Mouse (Mus musculus): ENCODE results near the gene Lgi4. TPM values are rescaled to one million over a fixed set of nuclear protein-coding genes. Genes with fewer than 3 reads are reported as not detected.

Lgi4 gene
- total and polyA plus RNA-seq, 2 experiments = 0.09 to 0.18 TPM

DNA sequence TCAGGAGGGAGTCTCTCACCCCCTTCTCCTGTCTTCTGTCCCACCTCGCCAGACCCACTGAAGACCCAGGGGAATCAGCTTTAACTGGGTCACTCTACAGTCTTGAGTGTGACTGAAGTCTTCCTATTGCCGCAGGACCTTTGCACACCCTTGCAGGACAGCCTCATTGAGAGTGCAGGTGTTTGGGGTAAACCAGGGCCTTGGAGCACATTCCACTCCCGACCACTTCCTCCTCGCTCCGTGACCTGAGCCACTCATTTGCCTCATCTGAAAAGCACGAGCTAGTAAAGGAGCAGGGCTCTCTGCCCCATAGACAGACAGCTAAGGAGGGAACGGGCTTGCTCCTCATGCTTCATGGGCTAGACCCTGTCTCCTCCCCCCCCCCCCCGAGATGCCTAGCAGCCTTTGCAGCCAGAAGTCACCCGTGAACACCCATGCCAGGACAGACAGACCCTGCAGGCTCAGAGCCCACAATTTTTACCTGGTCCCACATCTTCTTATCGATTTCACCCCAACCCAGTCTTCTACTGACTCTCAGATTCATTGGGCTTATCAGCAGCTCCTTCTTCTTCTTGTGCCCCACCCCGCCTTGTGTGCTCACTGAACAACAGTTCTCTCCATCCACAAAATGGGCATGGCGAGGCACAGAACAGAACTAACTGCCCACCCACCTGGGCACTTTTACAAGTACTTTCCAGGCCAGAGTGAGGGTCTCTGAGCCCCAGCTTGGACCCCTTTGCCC, 18.7 kb upstream of the Lgi4 start:
- TF ChIP-seq POLR2A (IDR thresholded peaks at IDR 0.05; ENCODE audit: extremely low read depth, insufficient read depth, low read length) (no peak), CTCF (IDR thresholded peaks at IDR 0.05; ENCODE audit: low read depth, low read length) (no peak)
- Histone ChIP-seq H3K79me2 (ENCODE audit: control insufficient read depth, insufficient read depth, low read length) (no peaks in the 10 kb centered on the region), H3K27me3 (ENCODE audit: control insufficient read depth, insufficient read depth, low read length) (no peaks in the 10 kb centered on the region), H3K36me3 (ENCODE audit: control insufficient read depth, insufficient read depth, low read length) (no peaks in the 10 kb centered on the region), H3K4me3 (ENCODE audit: insufficient read depth, low read depth, low read length) (no peak overlapping the region), H3K27ac (replicated peaks; ENCODE audit: insufficient read depth, low read depth, low read length) (no peak overlapping the region), H3K4me1 (ENCODE audit: control insufficient read depth, insufficient read depth, low read length) (no peaks in the 10 kb centered on the region), H3K9ac (ENCODE audit: low read depth, low read length) (peak overlapping the region; percentile 10; the same call in 1 of the 2 replicates)
- DNase-seq (ENCODE audit: extremely low read depth, low read depth, low spot score) = no peak
- WGBS = 86% methylated on average over 12 of the region's 12 CpGs

DNA sequence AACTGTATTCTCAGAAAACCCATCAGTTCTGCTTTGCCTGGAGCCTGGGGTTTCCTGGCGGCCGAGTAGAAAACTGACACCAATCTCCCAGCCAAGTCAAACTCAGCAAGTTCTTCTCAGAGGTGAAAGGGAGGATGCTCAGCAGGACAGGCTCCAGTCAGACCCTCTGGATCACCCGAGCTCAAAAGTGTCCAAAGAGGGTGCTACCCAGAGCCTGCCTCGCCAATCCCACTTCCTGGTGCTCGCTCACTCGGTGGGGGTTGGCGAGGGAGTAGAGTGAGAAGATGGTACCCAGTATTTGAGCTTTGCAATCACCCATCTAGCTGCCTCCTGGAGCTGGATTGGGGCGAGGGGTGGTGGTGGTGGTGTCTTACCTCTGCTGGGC, 18.1 kb upstream of the Lgi4 start:
- 58% methylated on average over 8 of the region's 8 CpGs for WGBS
- H3K27ac ChIP-seq (replicated peaks; ENCODE audit: insufficient read depth, low read depth, low read length) = no peak overlapping the region
- H3K27me3 ChIP-seq (ENCODE audit: control insufficient read depth, insufficient read depth, low read length) = no peaks in the 10 kb centered on the region
- H3K4me3 ChIP-seq (ENCODE audit: insufficient read depth, low read depth, low read length) = no peak overlapping the region
- H3K4me1 ChIP-seq (ENCODE audit: control insufficient read depth, insufficient read depth, low read length) = no peaks in the 10 kb centered on the region
- no peaks in the 10 kb centered on the region for H3K79me2 ChIP-seq (ENCODE audit: control insufficient read depth, insufficient read depth, low read length)
- H3K9ac ChIP-seq (ENCODE audit: low read depth, low read length) = no peak overlapping the region
- DNase-seq (ENCODE audit: extremely low read depth, low read depth, low spot score) = no peak
- TF ChIP-seq CTCF (IDR thresholded peaks at IDR 0.05; ENCODE audit: low read depth, low read length) (no peak), POLR2A (IDR thresholded peaks at IDR 0.05; ENCODE audit: extremely low read depth, insufficient read depth, low read length) (no peak)
- no peaks in the 10 kb centered on the region for H3K36me3 ChIP-seq (ENCODE audit: control insufficient read depth, insufficient read depth, low read length)

DNA sequence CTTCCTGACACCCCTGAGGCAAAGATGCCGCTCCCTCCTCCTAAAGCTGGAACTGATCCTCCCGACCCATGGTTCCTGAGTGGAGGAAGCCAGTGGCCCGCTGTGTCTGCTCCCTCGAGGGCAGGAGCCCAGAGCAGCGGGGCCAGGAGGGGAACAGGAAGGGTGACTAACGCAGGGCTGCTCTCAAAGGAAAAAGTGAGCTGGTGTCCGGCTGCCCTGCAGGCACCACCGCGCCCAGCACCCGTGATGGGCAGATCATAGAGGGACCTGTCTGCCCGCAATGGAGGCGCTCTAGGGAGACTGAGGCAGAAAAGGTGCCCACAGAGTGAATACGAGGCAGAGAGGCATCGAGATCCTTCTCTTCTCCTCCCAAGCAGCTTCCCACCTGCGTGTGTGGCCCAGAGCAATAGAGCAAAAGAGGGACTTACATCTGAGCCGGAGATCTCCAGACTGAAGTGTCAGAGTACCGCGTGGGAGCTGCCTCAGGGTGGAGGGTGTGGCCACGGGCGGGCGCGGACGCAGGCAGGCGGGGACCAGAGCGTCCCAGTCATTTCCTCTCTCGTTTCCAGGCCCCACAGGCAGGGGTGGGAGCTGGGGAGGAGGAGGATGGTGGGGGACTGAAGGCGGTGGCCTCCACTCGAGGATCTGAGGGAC, 17.4 kb upstream of the Lgi4 start:
- Histone ChIP-seq H3K4me3 (ENCODE audit: insufficient read depth, low read depth, low read length) (peak overlapping the region; percentile 58), H3K27me3 (ENCODE audit: control insufficient read depth, insufficient read depth, low read length) (no peaks in the 10 kb centered on the region), H3K79me2 (ENCODE audit: control insufficient read depth, insufficient read depth, low read length) (no peaks in the 10 kb centered on the region), H3K9ac (ENCODE audit: low read depth, low read length) (peak overlapping the region; percentile 46), H3K27ac (replicated peaks; ENCODE audit: insufficient read depth, low read depth, low read length) (peak overlapping the region; percentile 17; the same call in 1 of the 2 replicates), H3K4me1 (ENCODE audit: control insufficient read depth, insufficient read depth, low read length) (no peaks in the 10 kb centered on the region), H3K36me3 (ENCODE audit: control insufficient read depth, insufficient read depth, low read length) (no peaks in the 10 kb centered on the region)
- TF ChIP-seq POLR2A (IDR thresholded peaks at IDR 0.05; ENCODE audit: extremely low read depth, insufficient read depth, low read length) (no peak), CTCF (IDR thresholded peaks at IDR 0.05; ENCODE audit: low read depth, low read length) (no peak)
- no peak for DNase-seq (ENCODE audit: extremely low read depth, low read depth, low spot score)
- 13% methylated on average over 28 of the region's 28 CpGs for WGBS

DNA sequence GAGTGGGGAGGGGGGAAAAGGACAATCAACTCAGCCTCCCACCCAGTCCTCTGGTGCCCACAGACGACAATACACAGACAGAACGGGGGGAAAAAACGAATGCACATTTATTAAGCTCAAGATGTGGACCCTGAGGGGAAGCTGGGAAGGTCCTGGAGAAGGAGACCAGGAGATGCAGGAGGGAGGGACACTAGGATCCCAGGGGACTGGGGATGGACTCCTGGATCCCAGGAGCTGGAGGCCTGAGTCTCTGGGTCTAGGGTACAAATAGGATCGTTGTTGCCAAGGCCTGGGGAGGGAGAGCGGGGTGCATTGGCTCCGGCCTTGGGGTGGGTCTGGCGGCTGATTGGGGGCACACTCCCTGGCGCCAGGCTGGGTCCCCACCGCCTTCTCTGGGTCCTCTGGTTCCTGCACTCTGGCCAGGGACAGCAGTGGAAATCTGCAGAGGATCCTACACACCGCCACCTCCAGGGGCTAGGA, 16.7 kb upstream of the Lgi4 start, which contains the start of gene Fxyd5:
TSS of gene Fxyd5 (minus strand) at position 51 of the 480 bp plus-strand sequence.
- peak within 1 kb of the TSS; percentile 46 for H3K9ac ChIP-seq (ENCODE audit: low read depth, low read length)
- no peaks in the 10 kb centered on the region for H3K27me3 ChIP-seq (ENCODE audit: control insufficient read depth, insufficient read depth, low read length)
- no peaks in the 10 kb centered on the region for H3K36me3 ChIP-seq (ENCODE audit: control insufficient read depth, insufficient read depth, low read length)
- H3K4me3 ChIP-seq (ENCODE audit: insufficient read depth, low read depth, low read length) = peak within 1 kb of the TSS; percentile 58
- H3K27ac ChIP-seq (replicated peaks; ENCODE audit: insufficient read depth, low read depth, low read length) = peak within 1 kb of the TSS; percentile 17; the same call in 1 of the 2 replicates
- 60% methylated on average over 10 of the region's 10 CpGs for WGBS
- H3K79me2 ChIP-seq (ENCODE audit: control insufficient read depth, insufficient read depth, low read length) = no peaks in the 10 kb centered on the region
- TF ChIP-seq CTCF (IDR thresholded peaks at IDR 0.05; ENCODE audit: low read depth, low read length) (no peak), POLR2A (IDR thresholded peaks at IDR 0.05; ENCODE audit: extremely low read depth, insufficient read depth, low read length) (no peak)
- no peak for DNase-seq (ENCODE audit: extremely low read depth, low read depth, low spot score)
- H3K4me1 ChIP-seq (ENCODE audit: control insufficient read depth, insufficient read depth, low read length) = no peaks in the 10 kb centered on the region

DNA sequence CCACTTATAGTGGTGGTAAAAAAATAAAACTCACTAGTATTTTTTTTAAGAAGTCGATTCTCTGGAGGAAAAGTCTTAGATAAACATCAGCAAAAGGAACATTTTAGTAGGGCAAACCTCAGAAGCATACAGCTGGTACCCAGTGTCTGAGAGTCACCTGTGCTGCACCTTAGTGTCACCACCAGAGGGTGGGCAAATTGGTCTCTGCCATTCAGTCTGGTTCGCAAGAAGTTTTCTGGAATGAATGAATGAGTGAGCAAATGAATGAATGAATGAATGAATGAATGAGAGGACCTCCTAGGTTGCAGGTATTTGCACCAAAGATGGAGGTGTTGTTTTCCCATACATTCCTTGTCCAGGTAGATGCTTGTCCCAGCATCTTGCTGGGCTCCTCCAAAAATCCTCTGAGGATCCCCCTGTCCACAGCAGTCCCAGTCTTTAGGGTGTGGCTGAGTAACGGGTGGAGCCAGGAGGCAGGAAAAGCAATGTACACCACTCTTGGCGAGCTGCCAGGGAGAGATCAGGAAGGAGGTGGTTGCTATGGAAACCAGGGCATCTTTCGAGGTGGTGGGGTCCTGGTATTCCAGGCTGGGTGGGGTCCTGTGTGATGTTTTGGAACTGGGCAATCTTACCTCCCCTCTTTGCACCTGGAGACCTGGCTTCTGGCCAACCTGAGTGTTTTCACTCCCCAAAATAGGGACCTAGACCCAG, 9.9 kb upstream of the Lgi4 start:
- peak; percentile 13 for DNase-seq (ENCODE audit: extremely low read depth, low read depth, low spot score)
- no peaks in the 10 kb centered on the region for H3K79me2 ChIP-seq (ENCODE audit: control insufficient read depth, insufficient read depth, low read length)
- H3K4me1 ChIP-seq (ENCODE audit: control insufficient read depth, insufficient read depth, low read length) = peaks cover 10% of the 10 kb centered on the region; the same call in 1 of the 2 replicates
- H3K27ac ChIP-seq (replicated peaks; ENCODE audit: insufficient read depth, low read depth, low read length) = no peak overlapping the region
- H3K4me3 ChIP-seq (ENCODE audit: insufficient read depth, low read depth, low read length) = no peak overlapping the region
- no peak overlapping the region for H3K9ac ChIP-seq (ENCODE audit: low read depth, low read length)
- peaks cover 3% of the 10 kb centered on the region for H3K36me3 ChIP-seq (ENCODE audit: control insufficient read depth, insufficient read depth, low read length)
- H3K27me3 ChIP-seq (ENCODE audit: control insufficient read depth, insufficient read depth, low read length) = no peaks in the 10 kb centered on the region
- WGBS = 50% methylated on average over 5 of the region's 5 CpGs
- TF ChIP-seq POLR2A (IDR thresholded peaks at IDR 0.05; ENCODE audit: extremely low read depth, insufficient read depth, low read length) = no peak
- TF ChIP-seq CTCF (IDR thresholded peaks at IDR 0.05; ENCODE audit: low read depth, low read length) = no peak
